Mouse (Mus musculus) CH12.LX (cell line): ENCODE data around the gene Golph3l. TPM values are rescaled to one million over a fixed set of nuclear protein-coding genes. Genes with fewer than 3 reads are reported as not detected.
"Not testable (repeated sequence)": the region's sequence is repeated elsewhere in the genome, so short reads cannot be mapped to it uniquely, and the experiment has no call there.

Experiments used
- DNase-seq: peaks from one replicate; pipeline ENCODE4 v3.0.0-alpha.2; 2013; ENCODE audit errors: extremely low read depth
- H3K27ac ChIP-seq: 2 replicates; pipeline ENCODE4 v1.5.1; 2012; ENCODE audit warnings: low read depth, mild to moderate bottlenecking, control low read depth, moderate library complexity; ENCODE audit not compliant: insufficient read depth
- H3K27me3 ChIP-seq: replicated peaks from 2 replicates; pipeline ENCODE3; 2012; ENCODE audit warnings: inconsistent platforms
- H3K36me3 ChIP-seq, 2 experiments: replicated peaks in 1 of 2; 2 replicates each; pipeline versions ENCODE3 to v1.6.1; 2012; ENCODE audit warnings: inconsistent platforms in 1 of 2, low read length in 1 of 2, mild to moderate bottlenecking in 1 of 2, mixed read lengths in 1 of 2, moderate library complexity in 1 of 2; ENCODE audit not compliant: control insufficient read depth in 1 of 2, insufficient read depth in 1 of 2
- H3K4me1 ChIP-seq, 2 experiments: 2 replicates each; pipeline ENCODE4 v1.6.1; 2012; ENCODE audit warnings: inconsistent platforms in 1 of 2, moderate library complexity in 1 of 2; ENCODE audit not compliant: insufficient read depth in 2 of 2, control insufficient read depth in 1 of 2
- H3K4me2 ChIP-seq: 2 replicates; pipeline ENCODE4 v1.6.1; 2012; ENCODE audit warnings: low read depth, mild to moderate bottlenecking, control low read depth; ENCODE audit not compliant: poor library complexity, insufficient read depth, severe bottlenecking
- H3K4me3 ChIP-seq, 3 experiments: fragments of 150-350 bp in 1 of 3; sonication (generic) in 1 of 3; replicated peaks in 1 of 3; 2 replicates each; pipeline versions ENCODE3 to v1.5.1; 2011 to 2012; ENCODE audit warnings: low read depth in 2 of 3, low read length in 2 of 3, mild to moderate bottlenecking in 2 of 3, moderate library complexity in 2 of 3, control low read depth in 1 of 3, improper control_type of control experiment in 1 of 3, inconsistent platforms in 1 of 3, mixed read lengths in 1 of 3; ENCODE audit not compliant: poor library complexity in 1 of 3
- H3K79me2 ChIP-seq: replicated peaks from 2 replicates; pipeline ENCODE4 v1.6.1; 2012; ENCODE audit warnings: mild to moderate bottlenecking, moderate library complexity; ENCODE audit not compliant: control insufficient read depth, poor library complexity, insufficient read depth, severe bottlenecking; ENCODE audit errors: extremely low read depth
- H3K9ac ChIP-seq: 2 replicates; pipeline ENCODE4 v1.6.1; 2012; ENCODE audit warnings: low read depth, mild to moderate bottlenecking, control low read depth, moderate library complexity; ENCODE audit not compliant: insufficient read depth
- H3K9me3 ChIP-seq: replicated peaks from 2 replicates; pipeline ENCODE3; 2012; ENCODE audit warnings: low read length, inconsistent platforms, mixed read lengths
- CHD2 ChIP-seq: IDR thresholded peaks from 2 replicates; pipeline ENCODE4 v1.6.1; 2011; ENCODE audit warnings: low read length, improper control_type of control experiment
- CTCF ChIP-seq, 2 experiments: IDR thresholded peaks in 1 of 2; conservative IDR thresholded peaks in 1 of 2; 2 replicates each; pipeline ENCODE4 v1.5.1; 2011 to 2012; ENCODE audit warnings: low read depth in 2 of 2, low read length in 2 of 2, improper control_type of control experiment in 1 of 2, inconsistent platforms in 1 of 2, mild to moderate bottlenecking in 1 of 2, moderate library complexity in 1 of 2
- E2F4 ChIP-seq: IDR thresholded peaks from 2 replicates; pipeline ENCODE4 v1.6.1; 2011; ENCODE audit warnings: low read depth, low read length, improper control_type of control experiment; ENCODE audit not compliant: insufficient replicate concordance
- ELF1 ChIP-seq: IDR thresholded peaks from 2 replicates; pipeline ENCODE4 v1.6.1; 2014; ENCODE audit warnings: low read depth, mild to moderate bottlenecking, inconsistent platforms, low read length, improper control_type of control experiment
- EP300 ChIP-seq: IDR thresholded peaks from 2 replicates; pipeline ENCODE4 v1.6.1; 2011; ENCODE audit warnings: low read length, improper control_type of control experiment
- GABPA ChIP-seq: IDR thresholded peaks from 2 replicates; pipeline ENCODE4 v1.6.1; 2012; ENCODE audit warnings: low read depth, low read length, improper control_type of control experiment, inconsistent platforms; ENCODE audit not compliant: insufficient replicate concordance
- JUND ChIP-seq: conservative IDR thresholded peaks from 2 replicates; pipeline ENCODE4 v1.6.1; 2011; ENCODE audit warnings: low read depth, low read length, improper control_type of control experiment
- KAT2A ChIP-seq: IDR thresholded peaks from 2 replicates; pipeline ENCODE4 v1.6.1; 2012; ENCODE audit warnings: low read length, improper control_type of control experiment, inconsistent platforms; ENCODE audit not compliant: insufficient replicate concordance
- MXI1 ChIP-seq: IDR thresholded peaks from 2 replicates; pipeline ENCODE4 v1.6.1; 2011; ENCODE audit warnings: mild to moderate bottlenecking, low read depth, low read length, improper control_type of control experiment
- NELFE ChIP-seq: IDR thresholded peaks from 2 replicates; pipeline ENCODE4 v1.6.1; 2011; ENCODE audit warnings: low read depth, low read length, improper control_type of control experiment
- NRF1 ChIP-seq: IDR thresholded peaks from 2 replicates; pipeline ENCODE4 v1.6.1; 2014; ENCODE audit warnings: low read depth, mild to moderate bottlenecking, inconsistent platforms, low read length, improper control_type of control experiment, moderate library complexity
- PAX5 ChIP-seq: IDR thresholded peaks from 2 replicates; pipeline ENCODE4 v1.6.1; 2012; ENCODE audit warnings: low read length, inconsistent platforms, mixed read lengths
- SMC3 ChIP-seq: IDR thresholded peaks from 2 replicates; pipeline ENCODE4 v1.6.1; 2011; ENCODE audit warnings: low read depth, low read length, improper control_type of control experiment
- TBP ChIP-seq: conservative IDR thresholded peaks from 2 replicates; pipeline ENCODE4 v1.6.1; 2011; ENCODE audit warnings: low read depth, low read length, improper control_type of control experiment
- USF2 ChIP-seq: conservative IDR thresholded peaks from 2 replicates; pipeline ENCODE4 v1.6.1; 2011; ENCODE audit warnings: low read depth, low read length, improper control_type of control experiment
- ZMIZ1 ChIP-seq: IDR thresholded peaks from 2 replicates; pipeline ENCODE4 v1.6.1; 2012; ENCODE audit warnings: low read depth, mild to moderate bottlenecking, inconsistent platforms, low read length, improper control_type of control experiment
- ZNF384 ChIP-seq: IDR thresholded peaks from 2 replicates; pipeline ENCODE4 v1.6.1; 2012; ENCODE audit warnings: low read depth, low read length, improper control_type of control experiment, inconsistent platforms
- dilution Hi-C: fragments of 300-500 bp; cut with MboI; formaldehyde crosslinking; loops from 2 replicates; pipeline ENCODE4 v1.14.3; 2020; ENCODE audit warnings: low sequenced_read_pairs; ENCODE audit not compliant: extremely low pct_unique_long_range_greater_than_20kb, extremely low pct_ligation_motif_present
- in situ Hi-C: fragments of 300-500 bp; cut with MboI; formaldehyde crosslinking; loops from 3 replicates; pipeline ENCODE4 v1.14.3; 2019; ENCODE audit warnings: low sequenced_read_pairs, low pct_ligation_motif_present, low pct_unique_long_range_greater_than_20kb, mixed read lengths
- polyA plus RNA-seq: library from polyadenylated mRNA; unstranded; fragments of >175 nt; gene quantifications from 2 replicates; pipeline ENCODE4 v1.2.1, GENCODE M21; 2012; ENCODE audit warnings: low read depth; ENCODE audit not compliant: insufficient read length
- total RNA-seq, 2 experiments: library from RNA; depleted of rRNA; stranded (reverse); fragments of 300-350 nt in 1 of 2; fragments of >200 nt in 1 of 2; gene quantifications; 2 replicates each; pipeline ENCODE4 v1.2.3; 2012 to 2014

Golph3l gene
- total and polyA plus RNA-seq, 3 experiments = 22.7 to 36.9 (median 23.4) TPM

- H3K27me3 ChIP-seq = no peaks in the 10 kb centered on the region
- dilution Hi-C loops = no loop called here
- H3K4me1 ChIP-seq = no peaks in the 10 kb centered on the region
- H3K36me3 ChIP-seq = peaks cover 37 to 64% of the 10 kb centered on the region in 2 experiments
- no peak overlapping the region for H3K9ac ChIP-seq
- TF ChIP-seq PAX5 (no peak), ZMIZ1 (no peak), NELFE (no peak), NRF1 (no peak), CTCF (conservative IDR thresholded peaks at IDR 0.05 in 1 of 2, IDR thresholded peaks at IDR 0.05 in 1 of 2; ENCODE audit: low read depth in 2 of 2, low read length in 2 of 2) (no peak), JUND (no peak), TBP (no peak), CHD2 (no peak), ELF1 (no peak), SMC3 (no peak), ZNF384 (no peak), KAT2A (no peak), EP300 (no peak), GABPA (no peak), USF2 (no peak)
- H3K4me3 ChIP-seq = no peak overlapping the region
- no peak for DNase-seq
- H3K9me3 ChIP-seq = no peaks in the 10 kb centered on the region
- H3K27ac ChIP-seq = no peak overlapping the region
- H3K4me2 ChIP-seq = no peak overlapping the region
- in situ Hi-C loops = no loop called here
- H3K79me2 ChIP-seq = no peaks in the 10 kb centered on the region
Measured at GRCm38 (mm10) chr3:95613996-95614395, 25.3 kb downstream of the Golph3l start.

DNA sequence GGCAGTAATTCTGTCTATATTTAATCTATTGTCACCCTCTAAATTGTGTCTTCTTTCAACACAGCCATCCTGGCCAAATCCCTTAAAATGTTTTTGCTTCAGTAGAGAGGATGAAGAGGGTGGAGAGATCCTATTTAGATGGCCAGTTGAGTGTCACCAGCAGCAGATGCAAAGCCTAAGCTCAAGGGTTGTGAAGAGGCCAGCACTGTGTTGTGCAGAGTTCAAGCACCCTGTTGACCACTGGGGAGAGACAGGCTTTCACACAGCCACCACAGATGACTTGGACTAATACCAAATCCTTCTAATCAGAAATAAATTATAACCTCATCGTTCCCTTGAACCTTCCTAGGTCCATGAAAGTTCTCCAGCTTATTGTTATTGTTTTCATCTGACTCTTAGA, 29.8 kb downstream of the Golph3l start:
- no peaks in the 10 kb centered on the region for H3K79me2 ChIP-seq
- H3K4me1 ChIP-seq = peaks cover 0 to 8% of the 10 kb centered on the region in 2 experiments; a peak in 2 of 4 replicates
- no peak for TF ChIP-seq E2F4
- TF ChIP-seq NELFE = no peak
- dilution Hi-C loops = no loop called here
- no peak overlapping the region for H3K4me2 ChIP-seq
- H3K27ac ChIP-seq = no peak overlapping the region
- no peak overlapping the region for H3K4me3 ChIP-seq
- no peak overlapping the region for H3K9ac ChIP-seq
- no peak for DNase-seq
- H3K27me3 ChIP-seq = no peaks in the 10 kb centered on the region
- in situ Hi-C loops = no loop called here
- no peaks in the 10 kb centered on the region for H3K9me3 ChIP-seq
- peaks cover 26 to 57% of the 10 kb centered on the region in 2 experiments for H3K36me3 ChIP-seq

DNA sequence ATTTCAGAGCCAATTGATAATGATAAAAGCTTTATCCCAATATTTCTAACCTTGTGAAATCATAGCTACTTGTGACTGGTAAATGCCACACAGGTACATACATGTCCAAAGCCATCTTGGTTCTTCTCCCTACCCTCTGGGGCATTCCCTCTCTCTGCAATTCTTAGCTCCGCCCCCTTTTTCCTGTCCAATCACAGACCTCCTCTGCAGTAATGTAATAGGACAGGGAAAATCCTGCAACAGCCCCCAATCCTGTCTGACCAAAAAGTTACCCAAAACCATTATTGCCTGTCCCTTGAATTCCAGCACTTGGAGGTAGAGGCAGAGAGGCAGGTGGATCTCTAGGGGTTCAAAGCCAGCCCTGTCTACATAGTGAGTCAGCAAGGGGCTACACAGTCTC, 32.5 kb downstream of the Golph3l start:
- Histone ChIP-seq H3K4me2 (no peak overlapping the region), H3K79me2 (peaks cover 10% of the 10 kb centered on the region), H3K9ac (no peak overlapping the region), H3K27ac (no peak overlapping the region), H3K4me3 (no peak overlapping the region), H3K27me3 (no peaks in the 10 kb centered on the region), H3K9me3 (no peaks in the 10 kb centered on the region), H3K36me3 (peaks cover 20 to 38% of the 10 kb centered on the region in 2 experiments), H3K4me1 (peaks cover 2 to 14% of the 10 kb centered on the region in 2 experiments; a peak in 3 of 4 replicates)
- in situ Hi-C loops = no loop called here
- dilution Hi-C loops = no loop called here
- no peak for TF ChIP-seq MXI1
- no peak for DNase-seq

GRCm38 (mm10) chr3:95622421-95622820, 33.7 kb downstream of the Golph3l start:
- in situ Hi-C loops, H3K27me3 ChIP-seq, DNase-seq, H3K27ac ChIP-seq, H3K9ac ChIP-seq, H3K4me2 ChIP-seq, dilution Hi-C loops, H3K9me3 ChIP-seq, H3K4me3 ChIP-seq: not testable (repeated sequence)
- Histone ChIP-seq H3K4me1 (peaks cover 2 to 26% of the 10 kb centered on the region in 2 experiments; a peak in 3 of 4 replicates), H3K36me3 (peaks cover 13 to 40% of the 10 kb centered on the region in 2 experiments), H3K79me2 (peaks cover 22% of the 10 kb centered on the region)
